Mouse (Mus musculus) thymus, adult 2 months (tissue): ENCODE data around the gene Maml3. TPM values are rescaled to one million over a fixed set of nuclear protein-coding genes. Genes with fewer than 3 reads are reported as not detected.
A peak's percentile ranks its signal among the peaks of the same experiment; 100 is the strongest.

Experiments used
- DNase-seq: peaks from one replicate; pipeline ENCODE4 v3.0.0; 2021
- H3K27ac ChIP-seq: fragments of 200-500 bp; 2 replicates; pipeline ENCODE4 v1.5.1; 2012; ENCODE audit warnings: low read length, control low read depth; ENCODE audit not compliant: control insufficient read depth, insufficient read depth
- H3K27me3 ChIP-seq: fragments of 200-500 bp; 2 replicates; pipeline ENCODE4 v1.6.1; 2012; ENCODE audit warnings: mild to moderate bottlenecking, low read length, moderate library complexity, mixed read lengths; ENCODE audit not compliant: control insufficient read depth, insufficient read depth
- H3K36me3 ChIP-seq: fragments of 200-500 bp; 2 replicates; pipeline ENCODE4 v1.6.1; 2012; ENCODE audit warnings: mild to moderate bottlenecking, low read length, moderate library complexity; ENCODE audit not compliant: control insufficient read depth, insufficient read depth
- H3K4me1 ChIP-seq: fragments of 200-500 bp; replicated peaks from 2 replicates; pipeline ENCODE4 v1.6.1; 2012; ENCODE audit warnings: low read length; ENCODE audit not compliant: control insufficient read depth, insufficient read depth
- H3K4me3 ChIP-seq: fragments of 200-500 bp; 2 replicates; pipeline ENCODE4 v1.5.1; 2012; ENCODE audit warnings: mild to moderate bottlenecking, low read length, control low read depth, moderate library complexity; ENCODE audit not compliant: control insufficient read depth, insufficient read depth
- CTCF ChIP-seq: fragments of 200-500 bp; IDR thresholded peaks from 2 replicates; pipeline ENCODE4 v1.5.1; 2012; ENCODE audit warnings: mild to moderate bottlenecking, control low read depth, low read length, moderate library complexity, borderline replicate concordance; ENCODE audit not compliant: control insufficient read depth, poor library complexity, insufficient read depth; ENCODE audit errors: extremely low read depth
- POLR2A ChIP-seq: fragments of 200-500 bp; IDR thresholded peaks from 2 replicates; pipeline ENCODE4 v1.6.1; 2012; ENCODE audit warnings: mild to moderate bottlenecking, low read length, control low read depth, moderate library complexity; ENCODE audit not compliant: control insufficient read depth, poor library complexity, insufficient read depth; ENCODE audit errors: extremely low read depth
- WGBS: fragments of 180-500 bp; shearing (Covaris S2); methylation state at CpG from one replicate; pipeline ENCODE4 v1.1.7; 2018; 5-methylcytosine and 5-hydroxymethylcytosine counted together
- polyA plus RNA-seq: library from polyadenylated mRNA; depleted of rRNA; stranded (reverse); fragments of >200 nt; gene quantifications from 2 replicates; pipeline ENCODE4 v1.2.3, GENCODE M21; 2012

Gene Maml3
- polyA plus RNA-seq, 1 experiment: 3.5 TPM

- TF ChIP-seq POLR2A (no peak), CTCF (no peak)
- WGBS: 29% methylated on average over 12 of the region's 12 CpGs
- peaks cover 15% of the 10 kb centered on the region for H3K4me1 ChIP-seq
- no peaks in the 10 kb centered on the region for H3K36me3 ChIP-seq
- H3K27ac ChIP-seq: no peak overlapping the region
- H3K27me3 ChIP-seq: no peaks in the 10 kb centered on the region
- peak overlapping the region; percentile 56 for H3K4me3 ChIP-seq
- peak; percentile 39 for DNase-seq
Measured at GRCm38 (mm10) chr3:52029661-52030081, 75.2 kb downstream of the Maml3 start.

- Histone ChIP-seq H3K27me3 (no peaks in the 10 kb centered on the region), H3K4me1 (peaks cover 13% of the 10 kb centered on the region), H3K27ac (no peak overlapping the region), H3K4me3 (no peak overlapping the region), H3K36me3 (no peaks in the 10 kb centered on the region)
- WGBS: 87% methylated on average over 7 of the region's 7 CpGs
- TF ChIP-seq POLR2A: no peak
- no peak for TF ChIP-seq CTCF
- DNase-seq: no peak
Measured at GRCm38 (mm10) chr3:52027972-52028371, 76.9 kb downstream of the Maml3 start.

- H3K4me1 ChIP-seq: no peaks in the 10 kb centered on the region
- TF ChIP-seq POLR2A (no peak), CTCF (no peak)
- H3K36me3 ChIP-seq: no peaks in the 10 kb centered on the region
- no peak overlapping the region for H3K27ac ChIP-seq
- H3K27me3 ChIP-seq: no peaks in the 10 kb centered on the region
- no peak overlapping the region for H3K4me3 ChIP-seq
- no peak for DNase-seq
- WGBS: 86% methylated on average over 7 of the region's 7 CpGs
Measured at GRCm38 (mm10) chr3:52022486-52022885, 82.4 kb downstream of the Maml3 start.

- Histone ChIP-seq H3K4me3 (no peak overlapping the region), H3K36me3 (no peaks in the 10 kb centered on the region), H3K4me1 (no peaks in the 10 kb centered on the region), H3K27ac (no peak overlapping the region), H3K27me3 (no peaks in the 10 kb centered on the region)
- WGBS: 79% methylated on average over 5 of the region's 5 CpGs
- TF ChIP-seq CTCF: no peak
- no peak for TF ChIP-seq POLR2A
- DNase-seq: no peak
Measured at GRCm38 (mm10) chr3:52018103-52018439, 86.8 kb downstream of the Maml3 start.

- Histone ChIP-seq H3K36me3 (no peaks in the 10 kb centered on the region), H3K27ac (no peak overlapping the region), H3K4me1 (no peaks in the 10 kb centered on the region), H3K4me3 (no peak overlapping the region), H3K27me3 (no peaks in the 10 kb centered on the region)
- 81% methylated on average over 17 of the region's 17 CpGs for WGBS
- no peak for DNase-seq
- TF ChIP-seq CTCF (no peak), POLR2A (no peak)
Measured at GRCm38 (mm10) chr3:52017439-52018102, 87.3 kb downstream of the Maml3 start.

GRCm38 (mm10) chr3:52016178-52016577, 88.7 kb downstream of the Maml3 start:
- Histone ChIP-seq H3K36me3 (no peaks in the 10 kb centered on the region), H3K4me3 (no peak overlapping the region), H3K27me3 (no peaks in the 10 kb centered on the region), H3K4me1 (no peaks in the 10 kb centered on the region), H3K27ac (no peak overlapping the region)
- no peak for DNase-seq
- WGBS: 91% methylated on average over 3 of the region's 3 CpGs
- TF ChIP-seq POLR2A (no peak), CTCF (no peak)

- 98% methylated on average over 1 of the region's 1 CpGs for WGBS
Measured at GRCm38 (mm10) chr3:52015556-52015955, 89.3 kb downstream of the Maml3 start.

More at GRCm38 (mm10) chr3:52015556-52015955, 89.3 kb downstream of the Maml3 start:
- no peak overlapping the region for H3K4me3 ChIP-seq
- TF ChIP-seq CTCF (no peak), POLR2A (no peak)
- H3K36me3 ChIP-seq: no peaks in the 10 kb centered on the region
- DNase-seq: no peak
- no peaks in the 10 kb centered on the region for H3K27me3 ChIP-seq
- H3K4me1 ChIP-seq: no peaks in the 10 kb centered on the region
- no peak overlapping the region for H3K27ac ChIP-seq
